Mouse (Mus musculus): ENCODE measurements around the gene H6pd.

DNA sequence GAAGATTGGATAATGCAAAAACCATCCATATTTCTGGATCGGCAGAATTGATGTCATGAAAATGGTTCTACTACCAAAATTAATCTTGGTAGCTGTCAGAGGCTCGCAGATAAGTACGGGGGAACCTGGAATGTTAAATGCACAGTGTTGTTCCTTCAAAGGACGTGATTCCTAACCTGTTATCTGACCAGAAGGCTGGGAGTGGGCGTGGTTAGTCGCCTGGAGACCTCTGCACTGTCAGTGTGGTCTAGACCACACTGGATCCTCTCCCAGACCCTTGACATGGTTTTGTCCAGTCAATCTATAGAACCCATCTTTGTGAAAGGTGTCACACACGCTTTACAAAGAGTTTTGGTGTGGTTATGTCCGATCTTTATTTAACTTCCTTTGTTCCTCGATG is 37.4 kb downstream of the H6pd start:
- TF ChIP-seq MYC (IDR thresholded peaks at IDR 0.05; ENCODE audit: low read depth, low read length) (no peak), MYB (IDR thresholded peaks at IDR 0.05; ENCODE audit: low read depth, low read length) (no peak)
